Mouse (Mus musculus) myocyte (in vitro differentiated cells): ENCODE results near the gene Cd37.

ENCODE experiments used
- CEBPB ChIP-seq: IDR thresholded peaks from 2 replicates; pipeline ENCODE4 v1.6.1; 2011; ENCODE audit warnings: mild to moderate bottlenecking, moderate library complexity; ENCODE audit not compliant: poor library complexity, insufficient read depth, severe bottlenecking
- MAX ChIP-seq: IDR thresholded peaks from one replicate; pipeline ENCODE4 v1.6.1; 2011; ENCODE audit warnings: low read depth, mild to moderate bottlenecking, control low read depth
- POLR2A ChIP-seq: IDR thresholded peaks from one replicate; pipeline ENCODE4 v1.6.1; 2011; ENCODE audit warnings: low read depth, mild to moderate bottlenecking, control low read depth, moderate library complexity; ENCODE audit not compliant: insufficient read length
- POLR2AphosphoS2 ChIP-seq: IDR thresholded peaks from one replicate; pipeline ENCODE4 v1.6.1; 2011; ENCODE audit warnings: low read depth, control low read depth; ENCODE audit not compliant: insufficient read length
- USF1 ChIP-seq: IDR thresholded peaks from one replicate; pipeline ENCODE4 v1.6.1; 2011; ENCODE audit warnings: low read depth, mild to moderate bottlenecking, control low read depth, moderate library complexity

DNA sequence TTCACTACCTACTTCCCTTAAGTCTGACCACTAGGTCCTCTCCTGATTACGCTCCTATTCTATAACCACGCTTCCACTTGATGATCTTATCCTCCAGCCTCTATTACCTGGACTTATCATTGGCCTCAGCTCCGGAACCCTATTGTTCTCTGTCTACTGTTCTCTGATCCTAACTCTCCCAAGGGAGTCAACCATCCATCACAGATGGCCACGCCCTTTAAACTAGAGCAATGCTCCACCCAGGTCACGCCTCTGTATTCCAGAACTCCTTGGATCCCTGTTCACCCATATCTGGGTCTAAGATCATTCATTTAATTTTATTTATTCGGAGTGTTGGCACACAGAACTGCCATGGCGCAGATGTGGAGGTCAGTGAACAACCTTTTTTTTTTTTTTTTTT lies 26.6 kb downstream of the Cd37 start:
- TF ChIP-seq CEBPB (no peak), MAX (no peak), POLR2A (no peak), POLR2AphosphoS2 (no peak), USF1 (no peak)
